Mouse (Mus musculus) brain, embryonic 14.5 days (tissue): ENCODE data around the gene Cbfa2t3.

Experiments used
- CTCF ChIP-seq: fragments of 200-500 bp; IDR thresholded peaks from 2 replicates; pipeline ENCODE4 v1.5.1; 2012; ENCODE audit warnings: inconsistent platforms, mild to moderate bottlenecking, moderate library complexity, borderline replicate concordance; ENCODE audit not compliant: insufficient read depth, insufficient read length; ENCODE audit errors: extremely low read depth
- POLR2A ChIP-seq: fragments of 200-500 bp; IDR thresholded peaks from 2 replicates; pipeline ENCODE4 v1.6.1; 2012; ENCODE audit warnings: mild to moderate bottlenecking, inconsistent platforms, borderline replicate concordance; ENCODE audit not compliant: poor library complexity, insufficient read depth, insufficient read length, severe bottlenecking; ENCODE audit errors: extremely low read depth

DNA sequence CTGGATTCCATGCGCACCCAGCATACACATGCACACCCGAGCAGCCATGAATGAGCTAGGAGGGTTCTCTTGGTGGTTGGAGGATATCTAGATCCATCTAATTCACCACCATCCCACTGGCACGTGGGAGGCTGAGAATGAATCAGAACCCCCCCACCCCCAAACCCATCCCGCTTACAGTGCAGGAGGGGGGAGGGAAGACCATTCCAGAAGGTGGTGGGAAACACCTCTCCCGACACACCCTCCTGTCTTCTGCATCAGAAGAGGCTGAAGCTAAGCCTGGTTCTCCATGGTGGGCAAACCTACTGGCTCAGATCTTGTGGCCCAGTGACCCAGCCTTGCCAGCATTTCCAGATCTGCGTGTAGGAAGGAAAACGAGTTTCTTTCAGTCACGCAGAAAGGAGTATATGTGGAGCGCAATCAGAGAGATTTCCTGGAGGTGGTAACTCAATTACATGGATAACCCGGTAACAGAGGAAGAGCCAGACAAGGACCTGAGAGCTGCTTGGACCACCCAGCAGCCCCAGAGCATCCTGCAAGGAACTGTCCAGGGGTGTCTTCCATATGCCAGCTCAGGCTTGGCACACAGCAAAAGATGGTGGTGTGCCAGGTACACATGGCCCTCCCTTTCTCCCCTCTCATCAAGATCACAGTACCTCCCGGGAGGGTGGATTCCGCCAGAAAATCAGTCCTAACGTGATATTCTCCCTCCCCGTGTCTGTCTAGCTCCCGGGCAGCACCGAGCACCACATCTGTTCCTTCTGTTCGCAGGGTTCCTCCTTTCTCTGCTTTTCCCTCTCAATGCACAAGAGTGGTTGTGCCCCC, 23.1 kb downstream of the Cbfa2t3 start:
- TF ChIP-seq POLR2A (no peak), CTCF (no peak)
